Mouse (Mus musculus) liver, postnatal 0 days (tissue): ENCODE data around the gene Gm45837.

Source experiments
- CTCF ChIP-seq: sonication (generic); IDR thresholded peaks from 2 replicates; pipeline ENCODE4 v1.5.1; 2016; ENCODE audit warnings: antibody characterized with exemption, low read depth
- EP300 ChIP-seq: IDR thresholded peaks from 2 replicates; pipeline ENCODE4 v1.6.1; 2016; ENCODE audit warnings: antibody characterized with exemption, low read depth, mild to moderate bottlenecking

DNA sequence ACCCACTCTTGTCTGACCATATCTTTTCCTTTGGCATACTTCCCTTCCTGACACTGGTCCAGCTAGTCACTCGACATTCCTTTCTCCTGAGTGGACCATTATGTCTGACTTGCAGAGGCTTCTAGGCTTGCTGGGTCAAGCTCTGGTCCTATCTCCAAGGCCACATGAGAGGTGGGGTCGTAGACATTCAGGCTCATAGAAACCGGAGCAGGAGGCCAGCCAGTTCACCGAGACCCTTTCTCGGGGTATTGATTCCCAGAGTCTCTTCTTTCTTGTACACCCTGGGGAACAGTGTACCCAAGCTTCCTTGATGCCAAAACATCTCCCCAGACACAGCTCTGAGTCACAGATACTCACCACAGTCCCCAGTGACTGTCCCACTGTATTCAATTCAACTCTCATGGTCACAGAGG lies 63.7 kb downstream of the Gm45837 start:
- no peak for TF ChIP-seq CTCF
- TF ChIP-seq EP300 = no peak
